Mouse (Mus musculus) heart, adult 2 months (tissue): ENCODE results near the gene Zfp11. TPM values are rescaled to one million over a fixed set of nuclear protein-coding genes. Genes with fewer than 3 reads are reported as not detected.

Experiments
- DNase-seq, 2 experiments: peaks; one replicate each; pipeline ENCODE4 v3.0.0; 2021
- H3K27ac ChIP-seq: fragments of 200-600 bp; 2 replicates; pipeline ENCODE4 v1.8.1; 2022
- H3K27me3 ChIP-seq: fragments of 200-500 bp; 2 replicates; pipeline ENCODE4 v1.6.1; 2012; ENCODE audit warnings: mild to moderate bottlenecking, low read length, inconsistent platforms, mixed read lengths; ENCODE audit not compliant: control insufficient read depth, insufficient read depth
- H3K36me3 ChIP-seq: fragments of 200-500 bp; 2 replicates; pipeline ENCODE4 v1.6.1; 2012; ENCODE audit warnings: low read length, inconsistent platforms; ENCODE audit not compliant: control insufficient read depth, insufficient read depth
- H3K4me1 ChIP-seq: fragments of 200-500 bp; 2 replicates; pipeline ENCODE4 v1.6.1; 2011; ENCODE audit warnings: low read length; ENCODE audit not compliant: control insufficient read depth, insufficient read depth
- H3K4me3 ChIP-seq: fragments of 200-600 bp; 2 replicates; pipeline ENCODE4 v1.8.1; 2022
- H3K79me2 ChIP-seq: fragments of 200-500 bp; replicated peaks from 2 replicates; pipeline ENCODE4 v1.6.1; 2012; ENCODE audit warnings: mild to moderate bottlenecking, inconsistent platforms, low read length, moderate library complexity, mixed read lengths; ENCODE audit not compliant: control insufficient read depth, insufficient read depth
- H3K9ac ChIP-seq: fragments of 200-500 bp; 2 replicates; pipeline ENCODE4 v1.6.1; 2012; ENCODE audit warnings: low read depth, mild to moderate bottlenecking, control low read depth, inconsistent platforms, low read length, mixed read lengths
- CTCF ChIP-seq: fragments of 200-600 bp; IDR thresholded peaks from 2 replicates; pipeline ENCODE4 v1.8.1; 2022; ENCODE audit warnings: antibody characterized with exemption, mild to moderate bottlenecking, moderate library complexity
- EP300 ChIP-seq: fragments of 200-500 bp; IDR thresholded peaks from 2 replicates; pipeline ENCODE4 v1.6.1; 2011; ENCODE audit warnings: low read depth, low read length, control low read depth; ENCODE audit not compliant: insufficient read depth
- POLR2A ChIP-seq: fragments of 200-500 bp; IDR thresholded peaks from 2 replicates; pipeline ENCODE4 v1.6.1; 2011; ENCODE audit warnings: mild to moderate bottlenecking, low read depth, low read length, control low read depth; ENCODE audit not compliant: insufficient read depth
- WGBS: fragments of 180-500 bp; shearing (Covaris S2); methylation state at CpG from one replicate; pipeline ENCODE4 v1.1.7; 2018; 5-methylcytosine and 5-hydroxymethylcytosine counted together
- intact Hi-C: fragments of 180-260 bp; cut with DNase I; formaldehyde crosslinking; loops from one replicate; pipeline ENCODE4 v1.15.1; 2025
- long read RNA-seq: library from polyadenylated mRNA; stranded (forward); transcript quantifications from one replicate; pipeline ENCODE4 v2.0.0, GENCODE M21; 2021
- polyA plus RNA-seq: library from polyadenylated mRNA; depleted of rRNA; stranded (reverse); fragments of >200 nt; gene quantifications from 2 replicates; pipeline ENCODE4 v1.2.3, GENCODE M21; 2012; rRNA removed
- total RNA-seq, 2 experiments: library from RNA; stranded (reverse); gene quantifications; 2 replicates each; pipeline ENCODE4 v1.2.3; 2021

Gene Zfp11
- 1 to 10 TPM; 2.5 to 3.1 TPM for total RNA-seq
- 1.7 and 4.0 TPM in 2 replicates for polyA plus RNA-seq
- long read RNA-seq, partial matches to known transcripts, result 0 of 3 reads
- long read RNA-seq, other reads (novel, unspliced or antisense), result 0 of 3 reads

- H3K27me3 ChIP-seq, result no peaks in the 10 kb centered on the region
- no peaks in the 10 kb centered on the region for H3K36me3 ChIP-seq
- peak within 1 kb of the TSS; percentile 87 for H3K27ac ChIP-seq
- intact Hi-C loops, result loop anchor here (5.0 kb wide), 1 partner anchor 47 kb away; the partner anchor contains the start of gene Mrps17
- peak within 1 kb of the TSS; percentile 77 for H3K4me3 ChIP-seq
- H3K4me1 ChIP-seq, result peaks cover 1% of the 10 kb centered on the region; the same call in 1 of the 2 replicates
- peak; percentile 83 to 85 for DNase-seq
- TF ChIP-seq POLR2A, result peak; percentile 92
- TF ChIP-seq EP300, result no peak
- WGBS, result under 1% methylated on average over 23 of the region's 23 CpGs
- peaks cover 5% of the 10 kb centered on the region for H3K79me2 ChIP-seq
- peak within 1 kb of the TSS; percentile 84 for H3K9ac ChIP-seq
Measured at GRCm38 (mm10) chr5:129670036-129670458, at the start of gene Zfp11. Zfp11 (minus strand) TSS chr5:129670099.

GRCm38 (mm10) chr5:129717016-129717415 is 47.1 kb upstream of the Zfp11 start:
- intact Hi-C loops, result loop anchor here (5.0 kb wide), 2 partner anchors 45 to 105 kb away; partner anchors contain the start of gene Zfp11
- Histone ChIP-seq H3K27me3 (no peaks in the 10 kb centered on the region), H3K4me3 (no peak overlapping the region), H3K4me1 (no peaks in the 10 kb centered on the region), H3K79me2 (0 out of 2 replicates have a peak, but pooled peaks cover 1% of the 10 kb centered on the region), H3K36me3 (no peaks in the 10 kb centered on the region; the same call in 1 of the 2 replicates), H3K9ac (no peak overlapping the region), H3K27ac (no peak overlapping the region)
- DNase-seq, result no peak
- 74% methylated on average over 9 of the region's 9 CpGs for WGBS
- TF ChIP-seq POLR2A, result no peak
- TF ChIP-seq CTCF, result 0 out of 2 replicates have a peak, but pooled peaks have one; percentile 11
- no peak for TF ChIP-seq EP300

GRCm38 (mm10) chr5:129715326-129715861 is 45.5 kb upstream of the Zfp11 start, which contains the start of gene Mrps17:
Mrps17 (plus strand) TSS chr5:129715497.
- Histone ChIP-seq H3K4me1 (no peaks in the 10 kb centered on the region), H3K79me2 (0 out of 2 replicates have a peak, but pooled peaks cover 1% of the 10 kb centered on the region), H3K27ac (peak within 1 kb of the TSS; percentile 79), H3K9ac (peak within 1 kb of the TSS; percentile 74), H3K36me3 (no peaks in the 10 kb centered on the region; the same call in 1 of the 2 replicates), H3K27me3 (no peaks in the 10 kb centered on the region), H3K4me3 (peak within 1 kb of the TSS; percentile 79)
- peak; percentile 94 for DNase-seq
- intact Hi-C loops, result loop anchor here (1.0 to 5.0 kb wide), 4 partner anchors 9 to 541 kb away; partner anchors contain the start of gene Zfp11
- TF ChIP-seq POLR2A (peak; percentile 96), EP300 (peak; percentile 85), CTCF (peak; percentile 33)
- WGBS, result under 1% methylated on average over 33 of the region's 33 CpGs

- Histone ChIP-seq H3K4me3 (no peak within 1 kb of the TSS), H3K79me2 (no peaks in the 10 kb centered on the region), H3K9ac (no peak within 1 kb of the TSS), H3K27me3 (no peaks in the 10 kb centered on the region), H3K27ac (no peak within 1 kb of the TSS), H3K4me1 (no peaks in the 10 kb centered on the region), H3K36me3 (no peaks in the 10 kb centered on the region)
- no peak for DNase-seq
- TF ChIP-seq EP300 (no peak), CTCF (no peak), POLR2A (no peak)
- WGBS, result 55% methylated on average over 2 of the region's 2 CpGs
- intact Hi-C loops, result no loop called here
Measured at GRCm38 (mm10) chr5:129708412-129708811, 38.5 kb upstream of the Zfp11 start, which contains the start of gene Sept14. Sept14 (minus strand) TSS chr5:129708512.

GRCm38 (mm10) chr5:129703368-129703767 is 33.5 kb upstream of the Zfp11 start:
- intact Hi-C loops, result no loop called here
- Histone ChIP-seq H3K79me2 (no peaks in the 10 kb centered on the region), H3K4me3 (no peak overlapping the region), H3K27me3 (no peaks in the 10 kb centered on the region), H3K27ac (no peak overlapping the region), H3K4me1 (no peaks in the 10 kb centered on the region), H3K9ac (no peak overlapping the region), H3K36me3 (no peaks in the 10 kb centered on the region)
- no peak for TF ChIP-seq EP300
- no peak for TF ChIP-seq POLR2A
- TF ChIP-seq CTCF, result no peak
- DNase-seq, result no peak

- TF ChIP-seq EP300 (no peak), POLR2A (no peak), CTCF (no peak)
- intact Hi-C loops, result no loop called here
- DNase-seq, result no peak
- H3K9ac ChIP-seq, result no peak overlapping the region
- H3K27me3 ChIP-seq, result no peaks in the 10 kb centered on the region
- no peak overlapping the region for H3K27ac ChIP-seq
- 66% methylated on average over 1 of the region's 1 CpGs for WGBS
- no peak overlapping the region for H3K4me3 ChIP-seq
- no peaks in the 10 kb centered on the region for H3K36me3 ChIP-seq
- H3K4me1 ChIP-seq, result no peaks in the 10 kb centered on the region
- H3K79me2 ChIP-seq, result no peaks in the 10 kb centered on the region
Measured at GRCm38 (mm10) chr5:129701706-129702105, 31.8 kb upstream of the Zfp11 start.
